Mouse (Mus musculus): ENCODE measurements at regions not wholly inside any gene's neighbourhood (a gene's known extent, or its start where the extent isn't known, plus 50 kb on each side); places are given as distances from the start of the nearest gene placed in this dataset.

DNA sequence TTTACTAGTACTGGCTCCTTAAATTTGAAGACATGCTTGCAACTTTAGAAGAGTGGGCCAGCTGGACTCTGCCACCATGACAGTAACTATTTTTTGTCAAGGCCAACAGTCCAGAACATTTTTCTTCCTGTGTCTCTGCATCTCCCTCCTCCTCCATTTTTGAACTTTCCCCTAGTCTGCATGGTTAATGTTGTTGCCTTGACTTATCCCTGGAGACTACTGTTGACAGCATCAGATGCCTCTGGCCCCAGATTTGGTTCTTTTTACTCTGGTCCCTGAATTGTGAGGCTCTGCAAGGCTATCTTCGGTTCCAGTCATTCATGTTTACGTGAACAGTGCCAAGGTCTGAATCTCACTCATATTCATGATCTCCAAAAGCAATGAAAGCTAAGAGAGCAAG, 724.4 kb upstream of the 2610301B20Rik start:
- DNase-seq, result no peak

DNA sequence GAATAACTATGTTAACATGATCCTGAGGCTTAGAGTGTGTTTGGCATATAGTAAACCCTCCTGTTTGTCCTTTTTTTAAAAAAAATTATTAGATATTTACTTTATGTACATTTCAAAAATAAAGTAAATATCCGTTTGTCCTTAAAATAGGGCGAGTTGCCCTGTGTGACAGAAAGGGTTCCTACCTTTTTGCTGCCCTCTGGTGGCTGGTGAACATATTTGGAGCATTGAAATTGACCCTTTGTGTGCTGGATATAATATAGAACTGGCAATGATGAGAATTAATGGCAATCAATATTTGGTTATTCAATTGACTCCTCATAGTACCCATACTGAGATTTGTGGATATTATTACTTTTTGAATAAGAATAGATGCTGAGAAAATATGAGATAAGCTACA, 723.8 kb upstream of the 2610301B20Rik start:
- DNase-seq, result peak; percentile 16

GRCm38 (mm10) chr4:10155705-10156390, 718.5 kb upstream of the 2610301B20Rik start:
- no peak for DNase-seq

- DNase-seq, result no peak
Measured at GRCm38 (mm10) chr4:10189896-10190295, 684.4 kb upstream of the 2610301B20Rik start.

DNA sequence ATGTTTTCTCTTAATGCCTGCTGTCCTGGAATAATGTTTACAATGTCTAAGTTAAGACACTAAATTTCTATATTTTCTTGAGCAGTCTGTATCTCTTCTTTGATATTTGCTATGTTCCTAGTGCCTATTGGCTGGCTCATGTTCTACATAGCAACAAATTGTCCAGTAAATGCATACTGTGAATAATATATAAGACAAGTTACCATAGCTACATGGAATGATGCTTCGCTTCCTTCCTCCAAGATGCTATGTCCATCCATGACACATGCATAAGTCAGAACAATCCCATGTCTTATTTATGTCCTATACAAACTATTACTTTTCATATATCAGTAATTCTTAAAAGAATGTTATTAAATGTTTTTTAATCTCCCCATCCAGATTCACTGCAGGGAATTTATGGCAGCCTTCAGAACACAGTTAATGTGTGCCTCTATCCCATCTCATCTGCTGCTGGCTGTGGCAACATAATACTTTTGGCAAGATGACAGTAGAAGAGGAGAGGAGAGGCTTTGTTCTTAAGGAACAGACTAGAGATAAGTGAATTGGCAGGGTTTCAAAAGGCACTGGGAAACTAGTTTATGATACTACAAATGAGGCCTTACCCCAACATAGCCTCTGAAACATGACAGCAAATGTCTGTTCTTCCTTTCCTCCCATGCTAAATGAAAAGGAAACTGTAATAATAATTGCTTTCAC, 676.9 kb upstream of the 2610301B20Rik start:
- no peak for DNase-seq

- DNase-seq, result no peak
Measured at GRCm38 (mm10) chr4:10201835-10202234, 672.5 kb upstream of the 2610301B20Rik start.

DNA sequence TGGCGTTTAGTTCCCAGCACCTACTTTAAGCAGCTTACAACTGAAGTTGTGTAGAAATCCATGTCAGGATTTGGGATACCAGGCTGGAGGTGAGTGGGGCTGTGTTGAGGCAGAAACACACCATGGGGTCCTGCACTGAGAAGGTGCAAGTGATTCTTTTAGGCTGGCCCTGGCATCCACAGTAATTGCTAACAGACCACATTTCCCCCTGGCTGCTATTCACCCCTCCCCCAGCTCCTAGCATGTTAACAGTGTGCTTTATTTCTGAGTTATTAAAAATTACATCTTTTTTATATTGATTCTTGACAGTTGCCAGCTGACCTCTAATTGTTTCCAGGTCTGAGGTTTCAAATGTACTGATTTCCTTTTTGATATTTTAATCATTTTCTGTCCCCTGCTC, 670.1 kb upstream of the 2610301B20Rik start:
- DNase-seq, result no peak

GRCm38 (mm10) chr4:10209324-10209923, 664.9 kb upstream of the 2610301B20Rik start:
- DNase-seq, result no peak

DNA sequence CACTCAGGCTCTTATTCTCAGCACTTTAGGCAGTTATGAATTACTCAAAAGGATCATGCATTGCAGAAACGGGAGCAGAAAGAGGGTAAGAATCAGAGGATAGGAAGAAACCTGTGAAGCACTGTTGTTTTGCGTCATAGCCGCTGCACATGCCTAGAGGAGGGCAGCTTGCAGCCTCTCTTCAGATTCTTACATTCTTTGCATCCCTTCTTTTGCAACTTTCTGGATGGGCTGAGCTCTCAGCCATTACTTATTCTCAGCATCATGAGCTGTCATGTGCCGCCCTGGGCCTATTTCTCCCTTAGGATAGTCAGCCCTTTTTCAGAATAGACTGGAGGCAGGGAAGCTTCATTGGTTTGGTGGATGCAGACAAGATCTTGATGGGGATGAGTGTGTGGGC, 663.0 kb upstream of the 2610301B20Rik start:
- DNase-seq, result no peak

DNA sequence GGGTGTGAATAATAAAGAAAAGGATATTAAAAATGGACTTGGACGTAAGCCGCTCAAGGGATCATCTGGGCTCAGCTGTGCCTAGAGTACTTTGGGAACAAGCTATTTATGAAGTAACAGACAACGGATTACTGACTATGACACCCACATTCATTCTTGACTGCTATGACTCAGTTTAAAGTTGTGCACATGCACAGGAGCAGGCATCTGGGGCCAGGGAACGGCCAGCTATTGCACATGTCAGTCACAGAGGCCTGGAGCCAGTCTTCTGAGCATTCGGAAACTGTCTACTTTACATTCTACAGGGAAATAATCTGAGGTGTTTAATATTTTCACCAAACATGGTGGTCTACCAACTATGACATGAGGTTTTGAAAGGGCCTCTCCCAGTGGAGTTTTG, 639.0 kb upstream of the 2610301B20Rik start:
- DNase-seq, result no peak

- DNase-seq, result no peak
Measured at GRCm38 (mm10) chr4:10242117-10242516, 632.2 kb upstream of the 2610301B20Rik start.

DNA sequence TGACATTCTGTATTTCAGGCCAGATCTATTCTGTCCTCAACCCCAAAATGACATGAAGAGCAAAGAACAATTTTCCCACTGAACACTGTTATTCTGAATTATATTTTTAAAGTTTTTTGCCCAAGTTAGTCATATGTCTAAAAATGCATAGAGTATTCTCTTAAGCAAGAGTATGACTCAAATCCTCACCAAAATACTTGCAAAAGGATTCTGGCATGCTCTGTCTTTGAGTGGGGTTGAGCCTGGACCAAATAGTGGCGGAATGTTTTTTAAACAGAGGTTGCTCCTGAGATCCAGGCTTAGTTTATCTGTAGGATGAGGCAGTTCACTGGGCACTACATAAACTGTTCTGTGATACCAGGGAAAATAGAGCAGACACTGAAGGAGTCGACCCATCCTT, 631.4 kb upstream of the 2610301B20Rik start:
- no peak for DNase-seq

GRCm38 (mm10) chr4:10254029-10254690, 620.1 kb upstream of the 2610301B20Rik start:
- DNase-seq, result no peak

DNA sequence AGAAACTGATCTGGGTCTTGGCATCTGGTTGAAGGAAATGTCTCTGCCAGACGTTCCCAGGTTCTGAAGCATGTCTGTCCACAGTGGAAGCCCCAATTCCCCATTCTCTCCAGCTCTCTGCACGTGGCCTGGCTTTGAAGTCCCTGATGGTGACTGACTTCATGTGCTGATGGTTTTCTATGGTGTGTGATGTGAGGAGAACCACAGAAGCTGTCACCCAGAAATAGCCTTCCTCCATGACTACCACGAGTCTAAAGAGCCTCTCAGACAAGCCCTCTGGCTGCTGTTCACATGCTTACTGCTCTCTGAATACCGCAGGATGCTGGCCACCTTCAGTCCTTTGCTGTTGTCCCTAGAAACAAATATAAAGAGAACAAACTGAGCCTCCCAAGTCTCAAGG, 616.8 kb upstream of the 2610301B20Rik start:
- no peak for DNase-seq

DNA sequence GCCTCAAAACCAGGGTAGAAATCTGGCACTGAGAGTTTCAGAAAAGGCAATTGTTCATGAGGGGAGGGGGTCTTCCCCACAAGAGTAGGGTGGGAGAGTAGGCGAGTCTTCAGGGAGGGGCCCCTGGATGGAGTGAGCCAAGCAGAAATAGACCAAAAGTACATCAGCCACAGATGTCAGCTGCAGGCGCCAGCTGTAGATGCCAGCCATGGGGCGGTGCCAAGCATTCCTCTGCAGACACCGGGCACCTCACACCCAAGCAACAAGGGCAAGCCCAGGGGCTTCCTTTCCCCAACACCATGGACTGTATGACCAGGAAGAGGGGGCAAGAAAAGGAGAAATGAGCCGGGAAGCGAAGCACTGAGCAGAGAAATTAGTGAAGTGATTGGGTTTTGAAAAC, 613.9 kb upstream of the 2610301B20Rik start:
- no peak for DNase-seq

DNA sequence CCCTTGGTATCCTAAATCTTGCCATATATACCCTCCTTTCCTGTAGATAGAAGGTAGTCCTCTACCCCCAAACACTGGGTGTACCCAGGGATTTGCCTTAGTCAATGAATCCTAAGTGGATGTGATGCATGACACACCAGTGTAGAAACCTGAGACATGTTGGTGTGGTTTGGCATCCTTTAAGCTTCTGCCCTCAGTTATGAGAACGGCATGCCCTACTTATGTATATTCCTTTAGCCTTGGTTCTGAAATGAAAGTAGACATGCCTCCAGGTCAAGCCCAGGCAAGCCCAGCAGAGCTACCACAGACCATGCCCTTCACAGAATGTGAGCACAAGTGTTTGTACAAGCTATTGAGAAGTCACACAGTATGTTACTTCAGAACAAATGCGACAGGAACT, 608.4 kb upstream of the 2610301B20Rik start:
- DNase-seq, result no peak

GRCm38 (mm10) chr4:10285562-10285961, 588.7 kb upstream of the 2610301B20Rik start:
- DNase-seq, result no peak

DNA sequence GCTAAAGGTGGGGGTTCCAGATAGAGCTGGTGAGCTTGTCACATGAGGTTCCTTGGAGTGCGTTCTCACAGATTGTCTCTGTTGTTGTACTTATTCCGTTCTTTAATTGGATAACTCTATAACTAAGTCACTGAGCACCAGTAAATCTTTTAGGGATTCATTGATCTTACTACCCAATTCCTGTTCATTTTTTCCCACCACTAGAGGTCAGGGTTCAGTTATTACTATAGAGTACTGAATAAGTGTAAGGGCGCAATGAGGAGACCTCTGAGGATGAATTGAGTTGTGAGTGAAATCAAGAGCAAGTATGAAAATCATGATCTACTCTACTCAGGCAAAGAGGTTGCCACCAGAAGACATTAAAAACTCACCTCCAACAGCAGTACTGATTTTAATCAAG, 584.0 kb upstream of the 2610301B20Rik start:
- DNase-seq, result no peak

DNA sequence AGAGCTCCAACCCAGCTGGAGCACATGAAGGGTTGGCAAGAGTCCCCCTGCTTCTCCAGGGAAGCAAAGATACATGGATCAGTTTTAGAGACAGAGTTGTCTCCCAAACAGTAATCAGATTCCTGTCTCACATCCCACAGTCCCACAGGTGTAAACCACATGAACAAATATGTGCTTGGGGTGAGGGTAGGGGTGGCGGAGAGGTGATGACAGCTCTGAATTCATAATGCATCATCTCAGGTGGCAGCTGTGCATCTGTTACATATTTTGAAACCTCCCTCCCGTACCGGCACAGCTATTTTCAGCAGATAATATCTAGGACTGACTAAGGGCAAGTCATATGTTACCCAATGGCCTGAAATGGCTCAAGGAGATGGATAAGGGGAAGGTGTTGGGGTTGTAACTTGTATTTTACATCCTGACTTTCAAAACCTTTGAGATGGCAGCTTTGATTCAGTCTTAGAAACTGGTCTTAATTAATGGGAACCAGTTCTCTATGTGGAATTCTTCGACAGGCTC, 579.2 kb upstream of the 2610301B20Rik start:
- DNase-seq, result no peak

GRCm38 (mm10) chr4:10296220-10296619, 578.1 kb upstream of the 2610301B20Rik start:
- no peak for DNase-seq

DNA sequence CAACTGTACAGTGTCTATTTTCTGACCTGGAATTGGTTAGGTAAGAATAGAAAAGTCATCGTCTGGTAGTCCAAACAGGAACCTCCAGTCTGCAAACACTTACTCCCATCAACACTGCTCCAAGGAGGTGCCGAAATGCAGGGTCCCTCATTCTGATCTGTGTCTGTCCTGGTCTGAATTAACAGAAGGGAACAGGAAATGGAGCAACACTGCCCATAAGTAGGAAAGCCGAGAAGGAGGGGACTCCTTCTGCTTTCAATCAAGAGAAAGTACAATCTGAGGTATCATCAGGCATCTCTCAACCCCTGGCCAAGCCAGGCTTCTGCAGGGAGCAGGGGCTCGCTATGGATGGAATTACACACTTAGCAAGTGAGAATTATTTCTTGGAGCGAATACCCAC, 562.4 kb upstream of the 2610301B20Rik start:
- no peak for DNase-seq

- DNase-seq, result no peak
Measured at GRCm38 (mm10) chr4:10315144-10315543, 559.2 kb upstream of the 2610301B20Rik start.

DNA sequence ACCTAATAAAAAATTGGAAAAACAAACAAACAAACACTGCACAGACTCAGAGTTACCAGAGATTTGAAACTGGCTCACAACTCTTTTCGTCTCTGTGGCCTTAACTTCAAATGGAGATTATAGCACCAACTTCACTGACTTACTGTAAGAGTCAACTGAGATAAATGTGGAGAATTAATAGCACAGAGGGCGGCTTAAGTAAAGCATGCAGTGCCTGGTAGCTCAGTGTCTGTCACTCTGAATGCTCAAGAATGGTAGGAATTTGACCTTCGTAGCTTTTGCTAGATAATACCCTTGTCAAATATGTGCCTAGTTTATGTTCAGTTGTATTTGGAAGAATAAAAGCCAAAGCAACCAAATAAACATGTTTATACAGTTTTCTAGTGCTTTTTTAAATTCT, 558.4 kb upstream of the 2610301B20Rik start:
- DNase-seq, result no peak

DNA sequence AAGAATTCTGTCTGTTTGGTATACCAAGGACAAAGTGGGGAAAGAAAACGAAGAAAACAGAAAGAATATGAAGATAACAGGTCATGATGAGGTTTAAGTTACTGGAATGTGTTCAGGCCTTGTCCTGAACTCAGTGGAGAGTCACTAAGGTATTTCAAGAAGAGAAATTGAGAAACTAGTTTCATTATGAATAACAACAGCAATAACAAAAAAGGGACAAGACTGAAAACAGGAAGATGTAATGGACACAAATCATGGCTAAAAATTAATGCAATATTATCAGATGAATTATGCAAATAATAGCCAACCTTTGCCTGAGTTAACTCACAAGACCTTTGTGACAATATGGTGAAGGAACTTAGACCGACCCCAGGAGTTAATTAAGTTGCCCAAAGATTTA, 530.2 kb upstream of the 2610301B20Rik start:
- DNase-seq, result no peak

Measured in right cerebral cortex, postnatal 14 days (tissue).